Mouse (Mus musculus) left cerebral cortex, postnatal 36 days (tissue): ENCODE data around the gene Arhgap28. TPM values are rescaled to one million over a fixed set of nuclear protein-coding genes. Genes with fewer than 3 reads are reported as not detected.

Experiments used
- DNase-seq, 2 experiments: peaks; one replicate each; pipeline ENCODE4 v3.0.0; 2021 to 2022; ENCODE audit warnings: low spot score in 2 of 2, mixed read lengths in 1 of 2
- intact Hi-C: fragments of 180-260 bp; cut with DNase I; formaldehyde crosslinking; loops from one replicate; pipeline ENCODE4 v1.15.1; 2025
- total RNA-seq, 2 experiments: library from RNA; stranded (reverse); gene quantifications; 2 replicates each; pipeline ENCODE4 v1.2.3; 2021

The Arhgap28 gene
- total RNA-seq, result under 1 TPM; 0.43 to 0.44 TPM

GRCm38 (mm10) chr17:68003741-68004560 is at the start of gene Arhgap28:
Arhgap28 (minus strand) TSS chr17:68004120.
- DNase-seq, result peak; percentile 48 to 52
- intact Hi-C loops, result no loop called here

GRCm38 (mm10) chr17:68046341-68046675 is 42.4 kb upstream of the Arhgap28 start:
- intact Hi-C loops, result no loop called here
- no peak for DNase-seq

DNA sequence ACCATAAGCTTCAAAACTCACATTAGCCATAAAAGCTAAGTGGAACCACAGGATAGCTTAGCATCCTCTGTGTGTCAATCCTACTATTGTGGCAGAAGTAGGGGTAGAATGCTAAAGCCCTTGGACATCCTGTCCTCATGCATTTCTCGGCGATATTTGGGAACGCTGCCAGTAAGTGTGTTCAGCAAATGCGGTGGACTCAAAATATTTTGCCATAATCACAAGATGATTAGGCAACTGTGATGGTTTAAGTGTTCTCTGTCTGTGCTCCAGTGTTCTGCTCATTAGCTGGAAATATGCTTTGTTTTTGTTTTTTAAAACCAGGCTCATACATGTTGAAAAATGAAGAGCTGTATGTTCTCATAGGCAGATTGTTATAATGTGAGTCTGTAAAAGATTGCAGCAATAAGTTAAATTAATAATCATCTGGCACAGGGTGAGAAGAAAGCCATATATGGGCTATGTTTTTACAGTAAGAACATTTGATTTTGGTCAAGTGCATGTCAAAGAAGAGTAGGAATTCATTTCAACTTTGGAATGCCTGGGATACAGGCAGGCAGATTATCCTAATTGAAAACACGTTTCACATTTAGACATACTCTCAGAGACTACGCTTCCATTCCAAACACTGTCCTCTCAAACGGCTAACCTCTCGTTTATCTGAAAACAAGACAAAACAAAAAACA is 41.9 kb upstream of the Arhgap28 start:
- intact Hi-C loops, result no loop called here
- no peak for DNase-seq

GRCm38 (mm10) chr17:68042377-68042776 is 38.5 kb upstream of the Arhgap28 start:
- intact Hi-C loops, result no loop called here
- DNase-seq, result no peak

DNA sequence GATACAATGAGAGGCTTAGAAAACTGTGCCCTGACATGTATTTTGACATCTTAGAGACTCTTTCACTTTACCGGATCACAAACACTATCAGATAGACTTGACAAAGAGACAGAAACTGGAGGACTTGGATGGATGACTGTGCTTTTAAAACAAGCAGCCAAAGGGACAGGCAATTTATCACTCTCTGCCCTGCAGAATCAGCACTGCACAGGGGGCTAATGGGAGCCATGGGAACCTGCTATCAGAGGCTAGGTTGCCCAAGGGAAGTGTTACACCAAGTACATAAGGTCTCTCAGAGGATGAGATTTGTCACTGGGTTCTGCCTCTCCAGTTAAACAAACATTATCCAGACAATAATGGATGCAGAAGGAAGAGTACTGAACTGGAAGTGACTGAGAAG is 33.1 kb upstream of the Arhgap28 start:
- intact Hi-C loops, result no loop called here

DNA sequence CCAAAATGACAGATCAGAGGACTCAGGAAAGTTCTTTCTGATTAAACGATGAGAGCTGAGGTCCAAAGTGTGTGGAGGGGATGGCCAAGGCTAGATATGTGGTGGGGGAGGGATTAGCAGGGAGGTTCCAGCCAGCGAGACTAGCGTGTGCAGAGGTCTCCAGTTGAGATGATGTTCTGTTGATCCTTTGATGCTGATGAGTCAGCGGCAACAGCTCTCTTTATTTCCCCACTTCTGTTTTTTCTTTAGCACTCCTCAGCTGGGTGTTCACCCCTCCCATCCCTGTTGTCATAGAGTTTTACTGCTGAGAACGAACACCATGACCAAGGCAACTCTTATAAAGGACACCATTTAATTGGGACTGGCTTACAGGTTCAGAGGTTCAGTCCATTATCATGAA is 25.6 kb upstream of the Arhgap28 start:
- intact Hi-C loops, result no loop called here
- DNase-seq, result no peak

More for the DNA sequence above, 33.1 kb upstream of the Arhgap28 start:
- DNase-seq, result no peak

DNA sequence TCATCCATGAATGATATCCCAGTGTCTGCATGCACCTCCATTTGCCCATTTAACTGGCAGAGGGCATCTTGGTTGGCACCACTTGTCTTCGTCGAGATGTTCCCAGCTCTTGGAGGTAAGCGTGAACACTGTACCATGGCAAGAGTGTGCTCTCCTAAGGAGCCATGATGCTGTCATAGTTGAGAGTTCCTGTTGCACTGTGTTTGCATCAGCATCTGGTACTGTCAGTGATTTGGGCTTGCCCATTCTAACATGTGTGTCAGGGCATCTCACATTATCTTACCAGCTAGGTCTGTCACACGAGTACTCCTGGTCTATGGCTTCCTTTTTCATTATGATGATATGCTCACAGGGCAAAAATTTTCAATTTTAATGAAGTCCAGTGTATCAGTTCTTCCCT is 24.6 kb upstream of the Arhgap28 start:
- intact Hi-C loops, result no loop called here
- DNase-seq, result no peak

- no peak for DNase-seq
- intact Hi-C loops, result no loop called here
Measured at GRCm38 (mm10) chr17:68024327-68024726, 20.4 kb upstream of the Arhgap28 start.

GRCm38 (mm10) chr17:68019466-68020065 is 15.6 kb upstream of the Arhgap28 start:
- no peak for DNase-seq
- intact Hi-C loops, result no loop called here

GRCm38 (mm10) chr17:68017095-68017494 is 13.2 kb upstream of the Arhgap28 start:
- intact Hi-C loops, result no loop called here
- no peak for DNase-seq

GRCm38 (mm10) chr17:68011606-68012005 is 7.7 kb upstream of the Arhgap28 start:
- DNase-seq, result no peak
- intact Hi-C loops, result no loop called here

DNA sequence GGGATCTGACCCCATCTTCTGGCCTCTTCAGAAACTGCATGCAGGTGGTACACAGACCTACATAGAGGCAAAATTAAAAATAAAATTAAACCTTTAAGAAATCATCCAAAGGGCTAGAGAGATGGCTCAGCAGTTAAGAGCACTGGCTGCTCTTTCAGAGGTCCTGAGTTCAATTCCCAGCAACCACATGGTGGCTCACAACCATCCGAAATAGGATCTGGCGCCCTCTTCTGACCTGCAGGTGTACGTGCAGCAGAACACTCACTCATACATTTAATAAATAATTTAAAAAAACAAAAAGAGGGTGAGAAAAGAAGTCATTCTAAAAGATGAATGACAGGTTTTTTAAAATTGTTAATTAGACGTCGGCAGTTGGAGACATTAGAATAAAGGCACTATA is 6.1 kb upstream of the Arhgap28 start:
- intact Hi-C loops, result no loop called here

GRCm38 (mm10) chr17:68004581-68005330 is 836 bp upstream of the Arhgap28 start:
- DNase-seq, result no peak
- intact Hi-C loops, result no loop called here

More for the DNA sequence above, 6.1 kb upstream of the Arhgap28 start:
- DNase-seq, result no peak

DNA sequence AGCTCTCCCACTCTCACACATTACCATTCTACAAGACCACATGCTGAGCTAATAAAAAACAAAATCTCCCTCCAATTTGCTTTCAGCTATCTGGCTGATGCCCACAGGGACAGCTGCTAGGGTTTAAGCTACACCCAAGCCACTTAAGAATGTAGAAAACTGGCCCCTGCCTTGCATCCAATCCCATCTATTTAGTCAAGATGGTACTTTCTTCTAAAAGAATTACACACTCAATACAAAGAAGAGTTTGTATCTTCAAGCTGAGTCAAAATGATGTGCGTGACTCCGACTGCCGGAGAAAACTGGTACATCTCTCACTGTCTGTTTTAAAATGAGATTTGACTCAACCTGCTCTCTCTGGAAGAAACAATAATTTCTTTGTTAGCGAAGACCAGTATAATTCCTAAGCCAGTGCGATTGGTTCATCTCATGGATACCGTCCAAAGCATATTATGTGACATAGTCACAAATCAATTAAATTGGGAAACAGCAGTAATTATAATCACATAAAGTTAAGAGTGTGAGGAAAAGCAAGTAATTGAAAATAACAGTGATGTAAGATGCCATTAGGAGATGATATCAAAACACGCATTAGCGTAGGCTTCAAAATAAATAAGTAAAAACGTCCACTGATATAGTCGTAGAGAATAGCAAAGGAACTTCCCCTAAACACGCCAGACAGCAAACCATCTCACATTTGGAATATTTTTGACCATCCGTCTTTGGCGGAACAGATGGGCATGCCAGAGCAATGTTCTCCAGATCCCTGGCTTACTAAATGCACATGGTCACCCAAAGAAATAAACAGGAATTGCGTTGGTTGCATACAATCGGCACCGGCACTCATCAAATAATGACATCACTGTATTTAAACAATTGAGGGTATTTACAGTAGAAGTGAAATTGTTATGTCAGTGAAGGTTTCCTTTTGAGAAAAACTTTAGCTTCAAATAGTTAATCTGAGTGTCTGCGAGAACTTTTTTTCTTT is 1.0 kb downstream of the Arhgap28 start:
- intact Hi-C loops, result no loop called here
- no peak for DNase-seq

- no peak for DNase-seq
- intact Hi-C loops, result no loop called here
Measured at GRCm38 (mm10) chr17:67999801-68000200, 4.1 kb downstream of the Arhgap28 start.

- intact Hi-C loops, result no loop called here
- no peak for DNase-seq
Measured at GRCm38 (mm10) chr17:67996769-67997155, 7.2 kb downstream of the Arhgap28 start.

GRCm38 (mm10) chr17:67996097-67996768 is 7.7 kb downstream of the Arhgap28 start:
- intact Hi-C loops, result no loop called here

GRCm38 (mm10) chr17:67995277-67995819 is 8.6 kb downstream of the Arhgap28 start:
- DNase-seq, result no peak
- intact Hi-C loops, result no loop called here

More at GRCm38 (mm10) chr17:67996097-67996768, 7.7 kb downstream of the Arhgap28 start:
- no peak for DNase-seq
